Mouse (Mus musculus) testis, adult 2 months (tissue): ENCODE data around the gene Bfsp1. TPM values are rescaled to one million over a fixed set of nuclear protein-coding genes. Genes with fewer than 3 reads are reported as not detected.

Experiments
- H3K27ac ChIP-seq: fragments of 200-500 bp; 2 replicates; pipeline ENCODE4 v1.5.1; 2012; ENCODE audit warnings: low read depth, low read length; ENCODE audit not compliant: control insufficient read depth, insufficient read depth
- H3K27me3 ChIP-seq: fragments of 200-500 bp; 2 replicates; pipeline ENCODE4 v1.6.1; 2012; ENCODE audit warnings: mild to moderate bottlenecking, low read length, moderate library complexity; ENCODE audit not compliant: control insufficient read depth, insufficient read depth
- H3K36me3 ChIP-seq: fragments of 200-500 bp; 2 replicates; pipeline ENCODE4 v1.6.1; 2012; ENCODE audit warnings: mild to moderate bottlenecking, low read length; ENCODE audit not compliant: control insufficient read depth, insufficient read depth
- H3K4me1 ChIP-seq: fragments of 200-500 bp; 2 replicates; pipeline ENCODE4 v1.6.1; 2012; ENCODE audit warnings: low read length; ENCODE audit not compliant: control insufficient read depth, insufficient read depth
- H3K4me3 ChIP-seq: fragments of 200-500 bp; 2 replicates; pipeline ENCODE4 v1.5.1; 2012; ENCODE audit warnings: low read depth, mild to moderate bottlenecking, low read length, moderate library complexity, mixed read lengths; ENCODE audit not compliant: control insufficient read depth
- CTCF ChIP-seq: fragments of 200-500 bp; IDR thresholded peaks from 2 replicates; pipeline ENCODE4 v1.5.1; 2012; ENCODE audit warnings: low read depth, mild to moderate bottlenecking, inconsistent platforms, low read length, moderate library complexity; ENCODE audit not compliant: control insufficient read depth, insufficient read depth, insufficient replicate concordance
- POLR2A ChIP-seq: fragments of 200-500 bp; IDR thresholded peaks from 2 replicates; pipeline ENCODE4 v1.6.1; 2012; ENCODE audit warnings: low read depth, mild to moderate bottlenecking, inconsistent platforms, low read length, moderate library complexity; ENCODE audit not compliant: control insufficient read depth
- polyA plus RNA-seq: library from polyadenylated mRNA; depleted of rRNA; stranded (reverse); fragments of >200 nt; gene quantifications from 2 replicates; pipeline ENCODE4 v1.2.3, GENCODE M21; 2012

Bfsp1 gene
- polyA plus RNA-seq, 1 experiment, result 0.68 TPM

GRCm38 (mm10) chr2:143852295-143853275 is 10.4 kb downstream of the Bfsp1 start:
- Histone ChIP-seq H3K4me1 (0 out of 2 replicates have a peak, but pooled peaks cover 2% of the 10 kb centered on the region), H3K36me3 (no peaks in the 10 kb centered on the region), H3K27me3 (no peaks in the 10 kb centered on the region), H3K27ac (no peak overlapping the region), H3K4me3 (no peak overlapping the region)
- TF ChIP-seq POLR2A, result no peak
- no peak for TF ChIP-seq CTCF

DNA sequence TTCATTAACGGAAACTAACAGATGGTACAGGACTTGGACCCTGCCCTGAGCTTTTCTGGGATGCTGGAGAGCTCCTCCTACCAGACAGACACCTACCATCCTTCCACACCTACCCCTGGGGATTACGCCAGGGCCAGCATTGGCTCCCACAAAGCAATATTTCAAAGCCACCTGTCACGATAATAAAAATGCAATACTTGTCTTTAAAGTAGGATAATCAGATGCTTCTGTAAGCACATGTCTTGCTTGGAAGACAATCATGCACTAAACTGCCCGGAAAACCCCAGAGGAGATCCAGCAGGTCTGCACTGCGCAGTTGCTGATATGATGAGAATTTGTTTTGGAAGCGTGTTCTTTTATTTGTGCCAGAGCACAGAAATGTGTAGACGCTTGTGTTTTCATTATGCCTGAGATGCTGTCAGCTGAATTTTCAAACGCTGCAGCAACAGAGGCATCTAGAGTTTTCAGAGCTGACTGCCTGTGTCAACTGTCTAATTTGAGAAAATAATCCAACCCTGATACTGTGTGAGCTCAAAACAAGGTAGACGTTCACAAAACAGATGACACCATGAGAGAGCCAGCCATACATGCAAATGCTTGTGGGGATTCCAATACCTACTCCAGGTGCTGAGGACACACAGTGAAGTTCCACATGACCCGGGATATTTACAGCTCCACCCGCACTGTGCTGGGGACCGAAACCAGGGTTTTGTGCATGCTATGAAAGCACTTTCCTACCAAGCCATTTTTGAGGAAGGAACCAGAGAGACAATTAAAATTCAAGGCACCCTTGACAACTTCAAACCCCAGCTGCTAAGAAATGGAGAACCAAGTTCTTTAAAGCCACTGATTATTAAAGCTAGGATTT is 11.4 kb downstream of the Bfsp1 start:
- no peaks in the 10 kb centered on the region for H3K36me3 ChIP-seq

DNA sequence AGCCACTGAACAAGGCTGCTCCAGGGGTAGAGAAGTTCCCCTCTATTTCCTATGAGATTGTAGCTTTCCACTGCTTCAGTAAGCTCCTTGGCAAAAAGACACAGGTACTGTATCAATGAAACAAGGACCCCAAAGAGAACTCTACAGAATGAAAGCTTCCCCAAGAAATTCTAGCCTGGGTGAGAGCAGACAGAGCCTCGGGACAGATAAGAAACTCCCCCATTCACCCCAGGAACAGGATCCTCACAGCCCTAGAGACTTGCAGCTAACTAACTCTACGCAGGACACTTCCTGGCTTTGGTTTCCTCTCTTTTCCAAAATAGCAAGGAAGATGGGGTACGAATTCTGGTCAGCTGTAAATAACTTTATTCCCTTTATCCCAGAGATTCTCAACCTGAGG is 15.7 kb downstream of the Bfsp1 start:
- Histone ChIP-seq H3K27ac (no peak overlapping the region), H3K27me3 (no peaks in the 10 kb centered on the region)
- TF ChIP-seq POLR2A (no peak), CTCF (no peak)

More for the DNA sequence above, 11.4 kb downstream of the Bfsp1 start:
- no peak for TF ChIP-seq POLR2A
- TF ChIP-seq CTCF, result no peak
- no peaks in the 10 kb centered on the region for H3K27me3 ChIP-seq
- no peak overlapping the region for H3K27ac ChIP-seq
- H3K4me1 ChIP-seq, result 0 out of 2 replicates have a peak, but pooled peaks cover 2% of the 10 kb centered on the region
- no peak overlapping the region for H3K4me3 ChIP-seq

GRCm38 (mm10) chr2:143846799-143847198 is 16.2 kb downstream of the Bfsp1 start:
- Histone ChIP-seq H3K36me3 (no peaks in the 10 kb centered on the region), H3K27me3 (no peaks in the 10 kb centered on the region), H3K4me3 (no peak overlapping the region), H3K4me1 (no peaks in the 10 kb centered on the region), H3K27ac (no peak overlapping the region)
- no peak for TF ChIP-seq POLR2A
- no peak for TF ChIP-seq CTCF

More for the DNA sequence above, 15.7 kb downstream of the Bfsp1 start:
- Histone ChIP-seq H3K4me1 (0 out of 2 replicates have a peak, but pooled peaks cover under 1% of the 10 kb centered on the region), H3K4me3 (no peak overlapping the region), H3K36me3 (no peaks in the 10 kb centered on the region)

DNA sequence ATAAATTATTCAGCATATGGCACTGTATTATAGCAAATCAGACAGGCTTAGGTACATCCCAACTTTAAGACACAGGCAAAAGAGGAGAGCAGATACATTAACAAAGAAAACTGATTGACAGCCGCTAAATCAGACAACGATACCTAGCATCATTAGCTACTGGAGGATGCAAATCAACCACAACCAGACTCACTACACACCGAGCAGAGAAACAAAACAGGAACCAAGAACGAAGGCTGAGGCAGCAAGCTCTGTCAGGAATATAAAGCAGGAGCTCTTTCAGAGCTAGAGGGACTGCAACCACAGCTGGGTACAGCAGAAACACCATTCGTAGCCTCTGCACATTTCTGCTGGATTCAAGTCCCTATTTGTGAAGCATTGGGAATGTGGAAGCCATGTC is 18.2 kb downstream of the Bfsp1 start:
- Histone ChIP-seq H3K27me3 (no peaks in the 10 kb centered on the region), H3K27ac (no peak overlapping the region), H3K4me1 (no peaks in the 10 kb centered on the region), H3K36me3 (no peaks in the 10 kb centered on the region), H3K4me3 (no peak overlapping the region)
- TF ChIP-seq POLR2A (no peak), CTCF (no peak)

DNA sequence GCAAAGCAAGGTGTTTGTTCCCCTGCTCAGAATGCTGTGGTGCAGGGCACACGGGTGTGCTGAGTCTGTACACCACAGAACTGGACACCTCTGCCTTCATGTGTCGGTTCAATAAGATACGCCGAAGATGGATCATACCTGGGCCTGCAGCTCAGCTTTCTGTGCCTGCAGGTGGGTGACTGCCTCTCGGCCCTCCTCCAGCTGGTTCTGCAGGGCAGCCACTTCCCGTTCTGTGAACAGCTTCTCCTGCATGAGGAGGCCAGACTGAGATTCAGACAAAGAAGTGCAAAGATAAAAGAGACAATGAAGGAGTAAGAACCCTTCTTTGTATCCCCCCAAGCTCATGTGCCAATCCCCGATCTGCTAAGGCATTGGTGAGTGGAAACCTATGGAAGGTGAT is 21.4 kb downstream of the Bfsp1 start:
- no peak overlapping the region for H3K27ac ChIP-seq
- no peaks in the 10 kb centered on the region for H3K27me3 ChIP-seq
- H3K4me1 ChIP-seq, result peaks cover 3% of the 10 kb centered on the region
- no peaks in the 10 kb centered on the region for H3K36me3 ChIP-seq
- no peak overlapping the region for H3K4me3 ChIP-seq
- TF ChIP-seq POLR2A (no peak), CTCF (no peak)

- H3K36me3 ChIP-seq, result no peaks in the 10 kb centered on the region
- H3K27me3 ChIP-seq, result no peaks in the 10 kb centered on the region
- no peak overlapping the region for H3K4me3 ChIP-seq
- peaks cover 3% of the 10 kb centered on the region for H3K4me1 ChIP-seq
- TF ChIP-seq CTCF, result no peak
- no peak for TF ChIP-seq POLR2A
- no peak overlapping the region for H3K27ac ChIP-seq
These were observed 22.1 kb downstream of the Bfsp1 start for GRCm38 (mm10) chr2:143840895-143841294.
